Mouse (Mus musculus) ES-E14 (cell line): ENCODE measurements around the gene Spem2.

Experiments used
- CHD2 ChIP-seq: IDR thresholded peaks from 2 replicates; pipeline ENCODE4 v1.6.1; 2014; ENCODE audit warnings: mild to moderate bottlenecking, low read depth, low read length, inconsistent platforms
- HCFC1 ChIP-seq: IDR thresholded peaks from 2 replicates; pipeline ENCODE4 v1.6.1; 2012; ENCODE audit warnings: low read length, inconsistent platforms, borderline replicate concordance; ENCODE audit not compliant: insufficient read depth
- MAFK ChIP-seq: IDR thresholded peaks from 2 replicates; pipeline ENCODE4 v1.6.1; 2014; ENCODE audit warnings: mild to moderate bottlenecking, low read depth, low read length, inconsistent platforms; ENCODE audit not compliant: insufficient read depth
- ZC3H11A ChIP-seq: IDR thresholded peaks from 2 replicates; pipeline ENCODE4 v1.6.1; 2012; ENCODE audit warnings: low read depth, mild to moderate bottlenecking, inconsistent platforms, low read length, borderline replicate concordance

- TF ChIP-seq CHD2 (no peak), ZC3H11A (no peak), HCFC1 (no peak), MAFK (no peak)
Measured at GRCm38 (mm10) chr11:69822080-69822479, 3.8 kb upstream of the Spem2 start, which contains the start of gene Spem1.
